ENCODE assay signal across 8 mouse cellular contexts in genomic region chr8:121687455-121688161, GRCm38 (mm10). TPM values are rescaled to one million over a fixed set of nuclear protein-coding genes. Genes with fewer than 3 reads are reported as not detected.
DNase-seq lines count a peak whose midpoint lies in the region; ATAC-seq and TF ChIP-seq lines count a peak whose summit lies in the region.

No protein-coding gene starts in this region.

- no peaks in the 10 kb centered on the region for H3K27me3 ChIP-seq in neural tube, embryonic 11.5 days (ENCODE audit: control insufficient read depth, insufficient read depth, low read length)
- H3K27me3 ChIP-seq in intestine, postnatal 0 days (replicated peaks; ENCODE audit: control insufficient read depth, insufficient read depth, low read length) = no peaks in the 10 kb centered on the region
- no peaks in the 10 kb centered on the region for H3K27me3 ChIP-seq in intestine, embryonic 16.5 days (replicated peaks; ENCODE audit: control insufficient read depth, insufficient read depth, low read length)

- H3K27ac ChIP-seq in neural tube, embryonic 11.5 days (ENCODE audit: low read depth, low read length) = 0 out of 2 replicates have a peak overlapping the region, but pooled peaks have one; percentile 10
- H3K27ac ChIP-seq in intestine, postnatal 0 days (ENCODE audit: low read depth, low read length) = no peak overlapping the region
- H3K27ac ChIP-seq in intestine, embryonic 16.5 days (ENCODE audit: low read length) = no peak overlapping the region

- 58% methylated on average over 14 of the region's 14 CpGs for WGBS in neural tube, embryonic 11.5 days
- 60% methylated on average over 14 of the region's 14 CpGs for WGBS in intestine, postnatal 0 days
- WGBS in intestine, embryonic 16.5 days = 56% methylated on average over 14 of the region's 14 CpGs

- no peak for ATAC-seq in neural tube, embryonic 11.5 days (ENCODE audit: insufficient read depth, low FRiP score, low TSS enrichment)
- no peak for ATAC-seq in intestine, postnatal 0 days
- ATAC-seq in intestine, embryonic 16.5 days = no peak

- TF ChIP-seq CTCF in intestine, postnatal 0 days (IDR thresholded peaks at IDR 0.05; ENCODE audit: low read depth) = no peak

- intact Hi-C loops in left cerebral cortex, postnatal 14 days (cut with DNase I) = loop anchor here (5.0 kb wide), 1 partner anchor 85 kb away; no protein-coding TSS in a partner anchor

- no peaks in the 10 kb centered on the region for H3K36me3 ChIP-seq in neural tube, embryonic 11.5 days (ENCODE audit: control insufficient read depth, insufficient read depth, low read length)
- H3K36me3 ChIP-seq in intestine, postnatal 0 days (ENCODE audit: control insufficient read depth, insufficient read depth) = no peaks in the 10 kb centered on the region
- H3K36me3 ChIP-seq in intestine, embryonic 16.5 days (ENCODE audit: control insufficient read depth, insufficient read depth, low read length) = no peaks in the 10 kb centered on the region

- peaks cover 4% of the 10 kb centered on the region for H3K4me1 ChIP-seq in neural tube, embryonic 11.5 days (ENCODE audit: control insufficient read depth, insufficient read depth, low read length)
- no peaks in the 10 kb centered on the region for H3K4me1 ChIP-seq in intestine, postnatal 0 days (replicated peaks; ENCODE audit: control insufficient read depth, insufficient read depth, low read length)
- H3K4me1 ChIP-seq in intestine, embryonic 16.5 days (ENCODE audit: control insufficient read depth, insufficient read depth, low read length) = no peaks in the 10 kb centered on the region

- H3K4me2 ChIP-seq in neural tube, embryonic 11.5 days (ENCODE audit: low read depth) = no peak overlapping the region
- H3K4me2 ChIP-seq in intestine, postnatal 0 days (replicated peaks; ENCODE audit: low read depth) = no peak overlapping the region
- H3K4me2 ChIP-seq in intestine, embryonic 16.5 days (ENCODE audit: low read depth, low read length) = no peak overlapping the region

- no peak overlapping the region for H3K9ac ChIP-seq in neural tube, embryonic 11.5 days (ENCODE audit: low read length)
- no peak overlapping the region for H3K9ac ChIP-seq in intestine, postnatal 0 days (ENCODE audit: low read depth, low read length)
- H3K9ac ChIP-seq in intestine, embryonic 16.5 days (ENCODE audit: low read depth, low read length) = no peak overlapping the region

- H3K4me3 ChIP-seq in neural tube, embryonic 11.5 days (ENCODE audit: low read depth, low read length) = no peak overlapping the region
- H3K4me3 ChIP-seq in intestine, postnatal 0 days (ENCODE audit: low read depth, low read length) = no peak overlapping the region
- no peak overlapping the region for H3K4me3 ChIP-seq in intestine, embryonic 16.5 days (ENCODE audit: low read length)

- no peaks in the 10 kb centered on the region for H3K9me3 ChIP-seq in neural tube, embryonic 11.5 days (ENCODE audit: control insufficient read depth, low read length)
- H3K9me3 ChIP-seq in intestine, postnatal 0 days (ENCODE audit: control insufficient read depth) = no peaks in the 10 kb centered on the region
- no peaks in the 10 kb centered on the region for H3K9me3 ChIP-seq in intestine, embryonic 16.5 days (ENCODE audit: control insufficient read depth, low read length)

- DNase-seq in neural tube, embryonic 11.5 days (ENCODE audit: low spot score) = peak; percentile 44
- no peak for DNase-seq in neural tube, embryonic 10.5 days (ENCODE audit: extremely low spot score, low spot score)
- DNase-seq in frontal cortex, adult 2 months (ENCODE audit: extremely low spot score in 1 of 2, low spot score in 1 of 2) = peak; percentile 49 to 70
- DNase-seq in left cerebral cortex, postnatal 14 days (ENCODE audit: low spot score in 2 of 2) = peak; percentile 72 to 83
- DNase-seq in right cerebral cortex, postnatal 36 days (ENCODE audit: low spot score in 2 of 2) = peak; percentile 48 to 55
- no peak for DNase-seq in ovary, postnatal 14 days (ENCODE audit: low spot score)

RNA-seq across cellular contexts. Expression of gene Zcchc14, which starts 34.9 kb away (rescaled TPM):
- polyA plus RNA-seq in neural tube, embryonic 11.5 days (2014; fragmentation: Nextera tagmentation; extraction: Ambion mirVana) = 21.3 and 23.3 TPM in 2 replicates
- polyA plus RNA-seq in frontal cortex, adult 2 months (2012; rRNA removed) = 51.8 and 59.3 TPM in 2 replicates
- total RNA-seq in left cerebral cortex, postnatal 14 days (2021) = 10 to 100 TPM; 71.8 to 75.9 TPM
- polyA plus RNA-seq in intestine, postnatal 0 days (2015; fragmentation: Nextera tagmentation; extraction: Ambion mirVana) = 6.9 and 8.3 TPM in 2 replicates
- 7.7 and 9.5 TPM in 2 replicates for polyA plus RNA-seq in intestine, embryonic 16.5 days (2015; fragmentation: Nextera tagmentation; extraction: Ambion mirVana)

RNA-seq across cellular contexts. Expression of gene Jph3, which starts 41.8 kb away (rescaled TPM):
- polyA plus RNA-seq in neural tube, embryonic 11.5 days (2014; fragmentation: Nextera tagmentation; extraction: Ambion mirVana) = 16.9 and 18.1 TPM in 2 replicates
- 138 and 159 TPM in 2 replicates for polyA plus RNA-seq in frontal cortex, adult 2 months (2012; rRNA removed)
- 100 to 1,000 TPM; 187 to 192 TPM for total RNA-seq in left cerebral cortex, postnatal 14 days (2021)
- polyA plus RNA-seq in intestine, postnatal 0 days (2015; fragmentation: Nextera tagmentation; extraction: Ambion mirVana) = 2.8 and 3.0 TPM in 2 replicates
- 2.8 and 3.3 TPM in 2 replicates for polyA plus RNA-seq in intestine, embryonic 16.5 days (2015; fragmentation: Nextera tagmentation; extraction: Ambion mirVana)

Comparison
In these comparisons a context has a peak if more than half of its experiments do, and no peak if none do; other contexts are left out.
1. DNase-seq: peak in neural tube, embryonic 11.5 days (single experiment), frontal cortex, adult 2 months (2 of 2), left cerebral cortex, postnatal 14 days (2 of 2) and right cerebral cortex, postnatal 36 days (2 of 2); none in neural tube, embryonic 10.5 days (single experiment) and ovary, postnatal 14 days (single experiment).